Mouse (Mus musculus): Measurements from ENCODE around the gene Cacng3.

- TF ChIP-seq CTCF (IDR thresholded peaks at IDR 0.05; ENCODE audit: control insufficient read depth, insufficient read depth, insufficient replicate concordance, low read depth, low read length) (no peak), POLR2A (IDR thresholded peaks at IDR 0.05; ENCODE audit: control insufficient read depth, low read depth, low read length) (no peak)
Measured at GRCm38 (mm10) chr7:122817565-122817964, 147.3 kb downstream of the Cacng3 start.
